Comparison of ENCODE assay signal across 29 mouse cellular contexts in the genomic region with DNA sequence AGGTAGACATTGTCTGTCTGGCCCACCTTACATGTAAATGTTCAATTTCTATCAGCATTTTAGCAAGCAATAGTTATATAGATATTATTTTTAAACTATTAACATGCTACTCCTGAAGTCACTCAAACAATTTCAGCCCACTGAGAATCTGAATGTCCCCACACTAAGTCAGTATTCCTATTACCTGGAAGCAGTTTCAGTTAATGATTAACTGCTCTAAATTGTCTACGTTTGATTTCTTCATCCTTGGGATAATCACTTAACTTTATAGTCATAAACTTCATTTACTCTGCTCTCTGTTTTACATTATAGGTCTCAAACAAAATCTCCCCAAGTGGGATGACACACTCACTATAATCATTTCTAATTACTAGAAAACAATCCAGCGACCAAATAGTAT.
"Had no signal": no experiment of that assay in that cellular context is flagged by ENCODE, and none has a peak within 500 bp of the region (broad histone marks: within the 10 kb centered on the region; RNA-seq: fewer than 3 reads in every experiment).

No protein-coding gene starts in this region.

- H3K9ac ChIP-seq: embryonic facial prominence, embryonic 12.5 days; embryonic facial prominence, embryonic 13.5 days; embryonic facial prominence, embryonic 15.5 days; forebrain, embryonic 12.5 days; forebrain, embryonic 13.5 days; forebrain, embryonic 15.5 days; forebrain, postnatal 0 days had no signal

- H3K4me1 ChIP-seq: embryonic facial prominence, embryonic 10.5 days; embryonic facial prominence, embryonic 12.5 days; embryonic facial prominence, embryonic 13.5 days; embryonic facial prominence, embryonic 15.5 days; forebrain, embryonic 10.5 days; forebrain, embryonic 12.5 days; forebrain, embryonic 13.5 days; forebrain, embryonic 15.5 days had no signal

- H3K27ac ChIP-seq: embryonic facial prominence, embryonic 10.5 days; embryonic facial prominence, embryonic 12.5 days; embryonic facial prominence, embryonic 13.5 days; embryonic facial prominence, embryonic 15.5 days; forebrain, embryonic 10.5 days; forebrain, embryonic 12.5 days; forebrain, embryonic 13.5 days; forebrain, embryonic 15.5 days; gastrocnemius, adult 2 months; heart, adult 2 months had no signal

- H3K27me3 ChIP-seq: embryonic facial prominence, embryonic 12.5 days; embryonic facial prominence, embryonic 13.5 days; embryonic facial prominence, embryonic 15.5 days; forebrain, embryonic 12.5 days; forebrain, embryonic 13.5 days; forebrain, embryonic 15.5 days had no signal

- DNase-seq: cerebellum, adult 2 months; cerebellum, adult 8-10 months; cerebellum, adult 9-10 months; cerebellum, adult 9-11 months; cerebellum, postnatal 10 days; cerebellum, postnatal 14 days; cerebellum, postnatal 25 days; cerebellum, postnatal 36 days; embryo, embryonic 11 days; forebrain, postnatal 0 days; gastrocnemius, adult 2 months; gastrocnemius, postnatal 10 days; gastrocnemius, postnatal 14 days; gastrocnemius, postnatal 25 days; gastrocnemius, postnatal 36 days; heart, adult 11 months; heart, adult 18-20 months; heart, adult 2 months had no signal

- H3K4me2 ChIP-seq: embryonic facial prominence, embryonic 12.5 days; embryonic facial prominence, embryonic 13.5 days; embryonic facial prominence, embryonic 15.5 days; forebrain, embryonic 12.5 days; forebrain, embryonic 13.5 days; forebrain, embryonic 15.5 days had no signal

- H3K9me3 ChIP-seq: embryonic facial prominence, embryonic 10.5 days; embryonic facial prominence, embryonic 12.5 days; embryonic facial prominence, embryonic 13.5 days; embryonic facial prominence, embryonic 15.5 days; forebrain, embryonic 10.5 days; forebrain, embryonic 12.5 days; forebrain, embryonic 13.5 days; forebrain, embryonic 15.5 days had no signal

- H3K4me3 ChIP-seq: embryonic facial prominence, embryonic 10.5 days; embryonic facial prominence, embryonic 12.5 days; embryonic facial prominence, embryonic 13.5 days; embryonic facial prominence, embryonic 15.5 days; erythroblast, embryonic 14.5 days; forebrain, embryonic 10.5 days; forebrain, embryonic 12.5 days; forebrain, embryonic 13.5 days; forebrain, embryonic 15.5 days; gastrocnemius, adult 2 months; heart, adult 2 months had no signal

- ATAC-seq: forebrain, embryonic 13.5 days; forebrain, embryonic 14.5 days; forebrain, embryonic 15.5 days; forebrain, embryonic 16.5 days; forebrain, postnatal 0 days had no signal
